Mouse (Mus musculus) lung, postnatal 36 days (tissue): ENCODE measurements around the gene Stim2.

Experiments used
- DNase-seq: peaks from one replicate; pipeline ENCODE4 v3.0.0; 2022; ENCODE audit warnings: mixed read lengths

The Stim2 gene

GRCm38 (mm10) chr5:53998146-53998742 lies at the start of gene Stim2:
TSS of gene Stim2 (plus strand) at chr5:53998499.
- peak; percentile 94 for DNase-seq

GRCm38 (mm10) chr5:53948606-53949266 lies 49.6 kb upstream of the Stim2 start:
- DNase-seq, result peak; percentile 94

- DNase-seq, result peak; percentile 53
Measured at GRCm38 (mm10) chr5:53950189-53950588, 48.1 kb upstream of the Stim2 start.

GRCm38 (mm10) chr5:53953216-53953615 lies 45.1 kb upstream of the Stim2 start:
- DNase-seq, result no peak

GRCm38 (mm10) chr5:53953797-53954196 lies 44.5 kb upstream of the Stim2 start:
- no peak for DNase-seq

- DNase-seq, result no peak
Measured at GRCm38 (mm10) chr5:53955966-53956365, 42.3 kb upstream of the Stim2 start.

- no peak for DNase-seq
Measured at GRCm38 (mm10) chr5:53956396-53957314, 41.6 kb upstream of the Stim2 start.

- no peak for DNase-seq
Measured at GRCm38 (mm10) chr5:53957348-53957747, 41.0 kb upstream of the Stim2 start.

GRCm38 (mm10) chr5:53961229-53961628 lies 37.1 kb upstream of the Stim2 start:
- peak; percentile 81 for DNase-seq

GRCm38 (mm10) chr5:53961830-53962515 lies 36.3 kb upstream of the Stim2 start:
- DNase-seq, result peak; percentile 93

GRCm38 (mm10) chr5:53965656-53966055 lies 32.6 kb upstream of the Stim2 start:
- DNase-seq, result no peak

GRCm38 (mm10) chr5:53967560-53967959 lies 30.7 kb upstream of the Stim2 start:
- DNase-seq, result no peak

GRCm38 (mm10) chr5:53970178-53970577 lies 28.1 kb upstream of the Stim2 start:
- DNase-seq, result peak; percentile 70

GRCm38 (mm10) chr5:53971201-53971600 lies 27.1 kb upstream of the Stim2 start:
- DNase-seq, result no peak

GRCm38 (mm10) chr5:53972905-53973304 lies 25.4 kb upstream of the Stim2 start:
- DNase-seq, result no peak

- DNase-seq, result no peak
Measured at GRCm38 (mm10) chr5:53976497-53976896, 21.8 kb upstream of the Stim2 start.

GRCm38 (mm10) chr5:53977060-53977459 lies 21.2 kb upstream of the Stim2 start:
- no peak for DNase-seq

GRCm38 (mm10) chr5:53983358-53983757 lies 14.9 kb upstream of the Stim2 start:
- no peak for DNase-seq

- no peak for DNase-seq
Measured at GRCm38 (mm10) chr5:53985632-53986031, 12.7 kb upstream of the Stim2 start.

- DNase-seq, result no peak
Measured at GRCm38 (mm10) chr5:53987496-53987895, 10.8 kb upstream of the Stim2 start.

GRCm38 (mm10) chr5:53988053-53988452 lies 10.2 kb upstream of the Stim2 start:
- DNase-seq, result no peak

GRCm38 (mm10) chr5:53992616-53993015 lies 5.7 kb upstream of the Stim2 start:
- no peak for DNase-seq

GRCm38 (mm10) chr5:53994576-53994975 lies 3.7 kb upstream of the Stim2 start:
- no peak for DNase-seq
